Mouse (Mus musculus) left cerebral cortex, postnatal 36 days (tissue): ENCODE results near the gene Prkag2. TPM values are rescaled to one million over a fixed set of nuclear protein-coding genes. Genes with fewer than 3 reads are reported as not detected.
"Not testable (repeated sequence)": the region's sequence is repeated elsewhere in the genome, so short reads cannot be mapped to it uniquely, and the experiment has no call there.

Source experiments
- DNase-seq, 2 experiments: peaks; one replicate each; pipeline ENCODE4 v3.0.0; 2021 to 2022; ENCODE audit warnings: low spot score in 2 of 2, mixed read lengths in 1 of 2
- intact Hi-C: fragments of 180-260 bp; cut with DNase I; formaldehyde crosslinking; loops from one replicate; pipeline ENCODE4 v1.15.1; 2025
- total RNA-seq, 2 experiments: library from RNA; stranded (reverse); gene quantifications; 2 replicates each; pipeline ENCODE4 v1.2.3; 2021

Gene Prkag2
- total RNA-seq, 2 experiments from 2014 or later = 90.6 to 123 TPM

DNA sequence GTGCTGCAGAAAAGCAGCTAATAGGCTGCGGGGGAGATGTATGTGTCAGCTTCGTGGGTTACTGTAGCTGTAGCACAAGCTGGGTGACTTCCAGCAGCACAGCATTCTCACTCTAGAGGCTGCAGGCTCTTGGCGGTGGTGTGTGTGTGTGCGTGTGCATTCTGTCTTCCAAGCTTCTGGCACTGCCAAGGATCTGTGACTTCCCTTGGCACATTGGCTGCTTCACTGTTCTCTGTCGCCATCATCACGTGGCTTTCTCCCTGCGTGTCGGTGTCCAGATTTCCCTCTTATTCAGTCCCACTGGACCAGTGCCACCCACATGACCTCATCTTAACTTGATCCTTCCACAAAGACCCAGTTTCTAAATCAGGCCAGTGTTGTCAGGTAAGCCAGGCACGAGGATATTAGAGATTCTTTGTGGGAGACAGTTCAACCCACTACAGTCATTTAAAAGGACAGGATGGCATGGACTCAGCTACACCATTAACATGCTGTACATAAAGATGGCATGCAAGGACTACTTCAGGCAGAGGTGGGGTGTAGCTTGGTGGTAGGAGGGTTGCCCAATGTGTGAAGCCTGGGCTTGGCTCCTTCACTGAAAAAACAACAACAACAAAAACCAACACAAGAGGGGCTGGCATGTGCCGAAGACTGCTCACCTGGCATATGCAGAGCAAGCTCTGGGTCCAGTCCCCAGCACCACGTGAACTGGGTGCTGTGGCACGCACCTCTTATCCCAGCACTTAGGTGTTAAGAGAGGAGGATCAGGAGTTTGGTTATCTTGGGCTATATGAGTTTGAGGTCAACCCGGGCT is 239.6 kb downstream of the Prkag2 start:
- intact Hi-C loops = loop anchor here (5.0 kb wide), 1 partner anchor 46 kb away; no protein-coding TSS in a partner anchor
- DNase-seq = peak; percentile 73 to 74

DNA sequence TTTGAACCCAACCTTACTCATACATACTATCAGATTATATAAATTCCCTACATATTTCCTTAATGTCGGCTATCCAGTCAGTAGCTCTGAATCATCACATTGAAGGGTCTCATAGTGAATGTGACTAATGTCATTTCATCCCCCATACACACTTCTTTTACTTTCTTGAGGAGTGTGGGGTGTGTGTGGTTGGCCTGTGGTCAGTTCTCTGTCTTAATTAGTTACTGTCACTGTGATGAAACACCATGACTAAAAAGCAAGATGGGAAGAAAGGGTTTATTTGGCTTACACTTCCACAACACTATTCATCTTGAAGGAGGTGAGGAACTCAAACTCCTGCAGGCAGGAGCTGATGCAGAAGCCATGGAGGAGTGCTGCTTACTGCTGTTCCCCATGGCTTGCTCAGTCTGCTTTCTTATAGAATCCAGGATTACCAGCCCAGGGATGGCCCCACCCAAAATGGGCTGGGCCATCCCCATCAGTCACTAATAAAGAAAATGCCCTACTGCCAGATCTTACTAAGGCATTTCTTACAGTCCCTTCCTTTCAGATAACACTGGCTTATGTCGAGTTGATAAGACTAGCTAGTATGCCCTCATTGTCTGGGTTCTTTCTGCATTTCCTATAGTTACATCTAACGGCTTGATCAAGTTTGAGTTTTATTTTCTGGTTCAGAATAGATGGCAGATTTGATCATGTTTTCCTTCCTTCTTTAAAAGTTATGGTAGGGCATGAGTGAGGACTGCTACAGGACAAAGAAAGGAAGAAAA is 240.5 kb downstream of the Prkag2 start:
- intact Hi-C loops = loop anchor here (5.0 kb wide), 1 partner anchor 47 kb away; no protein-coding TSS in a partner anchor
- DNase-seq = no peak

DNA sequence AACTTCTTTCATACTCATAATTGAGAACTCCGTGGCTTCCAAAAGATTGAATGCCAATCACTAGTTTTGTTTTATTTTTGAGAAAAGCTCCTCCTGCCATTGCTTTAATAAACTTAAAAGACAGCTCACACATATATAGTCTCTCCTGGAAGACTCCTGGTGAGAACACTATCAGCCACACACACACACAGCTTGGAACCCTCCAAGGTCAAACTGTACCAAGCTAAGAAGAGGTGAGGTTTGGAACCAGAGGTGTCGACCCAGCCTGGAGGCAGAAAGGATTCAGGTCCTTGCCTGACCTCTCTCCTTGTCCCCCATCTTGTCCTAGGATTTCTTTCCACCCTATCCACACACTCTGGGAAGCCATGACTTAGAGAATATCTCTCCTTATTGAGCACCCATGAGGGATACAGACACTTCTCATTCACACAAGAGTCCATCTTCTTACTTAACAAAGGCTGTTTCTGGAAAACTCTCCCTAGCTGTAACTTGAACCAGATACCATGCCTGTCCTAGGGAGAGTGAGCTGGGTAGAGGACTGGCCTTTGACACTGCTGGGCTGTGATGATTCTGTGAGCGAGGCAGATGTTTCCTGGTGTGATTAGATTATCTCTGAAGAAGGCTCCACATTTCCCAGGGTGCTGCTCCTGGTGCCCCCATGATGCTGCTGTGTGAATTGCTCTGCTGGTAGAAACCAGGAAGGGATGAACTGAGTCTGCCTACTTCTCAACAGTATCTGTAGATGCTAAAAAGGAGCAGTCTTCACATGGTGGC is 245.4 kb downstream of the Prkag2 start:
- DNase-seq = no peak
- intact Hi-C loops = no loop called here

DNA sequence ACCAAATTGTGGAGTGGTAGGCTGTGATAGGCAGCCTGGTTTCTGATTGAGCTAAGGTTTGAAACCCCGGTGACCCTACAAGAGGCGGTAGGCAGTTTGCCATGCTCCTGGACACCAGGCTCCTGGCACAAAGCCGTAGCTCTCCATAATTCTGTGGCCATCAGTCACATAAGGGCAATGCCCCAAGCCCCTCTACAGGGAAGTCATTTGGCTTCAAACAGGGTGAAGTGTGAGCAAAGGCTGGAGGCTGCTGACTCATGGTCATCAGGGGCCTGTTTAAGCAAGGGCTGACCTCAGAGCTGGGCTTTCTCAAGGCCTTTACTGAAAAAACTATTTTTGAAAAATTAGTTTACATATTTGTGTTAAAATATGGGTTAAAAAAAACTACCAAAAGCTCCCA is 246.2 kb downstream of the Prkag2 start:
- DNase-seq = no peak
- intact Hi-C loops = no loop called here

DNA sequence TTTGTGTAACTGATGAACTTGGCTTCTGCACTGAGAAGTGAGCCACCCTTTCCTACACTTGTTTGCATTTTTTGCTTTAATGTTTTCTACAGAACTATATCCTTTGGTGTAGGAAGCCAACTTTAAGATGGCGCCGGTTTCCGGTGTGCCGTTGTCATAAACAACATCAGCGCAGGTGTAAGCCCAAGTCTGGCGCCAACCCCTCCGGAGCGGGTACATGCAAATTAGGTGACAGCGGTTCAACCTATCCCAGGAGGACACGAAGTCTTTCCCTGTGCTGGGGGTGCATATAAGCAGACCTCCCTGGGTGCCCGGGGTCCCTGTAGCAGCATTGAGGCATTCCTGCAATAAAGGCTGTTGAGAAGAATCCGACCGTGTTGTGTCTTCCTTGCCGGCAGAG is 252.2 kb downstream of the Prkag2 start:
- intact Hi-C loops, DNase-seq: not testable (repeated sequence)

DNA sequence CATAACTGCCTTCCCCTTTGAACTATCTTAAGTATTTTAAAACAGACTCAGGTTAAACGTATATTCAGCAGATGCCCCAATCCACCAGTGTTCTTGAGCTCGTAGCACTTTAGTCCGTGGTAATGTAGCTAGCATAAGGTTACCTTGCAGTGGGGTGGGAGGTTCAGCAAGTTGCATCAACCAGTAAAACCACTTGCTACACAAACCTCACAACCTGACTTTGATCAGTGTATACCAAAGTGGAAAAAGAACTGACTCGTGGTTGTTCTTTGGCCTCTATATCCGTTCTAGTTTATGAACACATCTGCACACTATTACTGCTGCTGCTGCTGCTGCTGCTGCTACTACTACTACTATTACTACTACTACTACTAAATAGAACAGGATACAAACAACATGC is 256.6 kb downstream of the Prkag2 start:
- no peak for DNase-seq
- intact Hi-C loops = loop anchor here (1.0 to 5.0 kb wide), 3 partner anchors 62 to 159 kb away; partner anchors contain the start of gene Nub1

DNA sequence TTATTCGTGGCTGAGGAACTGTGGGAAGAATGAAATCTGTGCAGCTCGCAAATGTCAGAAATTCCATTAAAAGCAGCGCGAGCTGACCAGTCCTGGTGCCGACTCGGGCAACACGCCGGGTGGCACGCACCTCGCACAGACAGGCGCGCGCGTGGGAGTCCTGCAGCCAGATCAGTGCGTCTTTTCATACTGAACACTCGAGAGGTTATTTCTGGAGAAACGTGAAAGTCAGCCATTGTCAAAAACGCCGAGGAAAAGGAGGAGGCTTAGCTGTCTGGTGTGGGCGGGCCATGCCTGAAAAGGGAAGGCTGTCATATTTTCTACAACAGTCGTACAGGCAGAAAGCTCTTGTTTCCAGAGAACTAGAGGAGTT is 257.4 kb downstream of the Prkag2 start:
- intact Hi-C loops = loop anchor here (1.0 to 5.0 kb wide), 3 partner anchors 61 to 158 kb away; partner anchors contain the start of gene Nub1
- peak in 1 of 2 experiments; percentile 92 for DNase-seq

DNA sequence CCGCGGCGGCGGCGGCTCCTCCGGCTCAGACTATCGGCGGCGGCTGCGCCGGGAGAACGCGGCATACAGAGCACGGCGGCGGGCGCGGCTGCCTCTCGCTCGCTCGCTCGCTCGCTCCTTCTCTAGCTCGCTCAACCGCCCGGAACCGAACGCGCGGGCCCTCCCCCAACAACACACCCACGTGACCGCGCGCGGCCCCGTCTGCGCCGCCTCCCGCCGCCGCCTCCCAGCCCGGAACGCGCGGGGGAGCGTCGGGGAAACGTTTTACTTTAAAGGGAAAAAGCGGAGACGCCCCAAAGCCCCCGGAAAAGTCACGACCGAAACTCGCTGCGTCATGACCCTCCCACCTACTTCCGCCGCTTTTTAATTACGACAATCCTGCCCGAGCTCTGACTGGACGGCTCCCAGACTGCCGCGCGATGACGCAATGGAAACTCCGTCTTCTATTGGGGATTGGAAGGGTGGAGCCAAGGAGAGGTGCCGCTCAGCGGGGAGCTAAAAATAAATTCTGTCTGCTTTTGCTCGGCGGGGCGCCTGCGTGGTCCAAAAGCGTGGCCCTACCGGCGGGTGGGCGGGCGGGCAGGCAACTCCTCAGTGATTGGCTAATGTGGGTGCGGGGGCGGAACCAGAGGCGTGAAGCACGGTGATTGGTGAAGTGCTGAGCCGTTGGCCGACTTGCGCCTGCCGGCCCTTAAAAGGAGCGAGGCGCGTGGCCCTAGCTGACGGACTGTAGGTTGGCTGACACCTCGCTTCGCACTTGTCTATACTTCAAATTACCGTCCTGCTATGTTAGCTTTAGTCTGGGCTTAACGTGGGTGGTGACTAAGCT is 258.0 kb downstream of the Prkag2 start, which contains the start of gene Rheb:
Gene Rheb, minus strand, starts transcription at position 351 of the 829 bp plus-strand sequence.
- peak; percentile 98 to 99 for DNase-seq
- intact Hi-C loops = loop anchor here (1.0 to 5.0 kb wide), 4 partner anchors 60 to 157 kb away; partner anchors contain the start of gene Nub1

DNA sequence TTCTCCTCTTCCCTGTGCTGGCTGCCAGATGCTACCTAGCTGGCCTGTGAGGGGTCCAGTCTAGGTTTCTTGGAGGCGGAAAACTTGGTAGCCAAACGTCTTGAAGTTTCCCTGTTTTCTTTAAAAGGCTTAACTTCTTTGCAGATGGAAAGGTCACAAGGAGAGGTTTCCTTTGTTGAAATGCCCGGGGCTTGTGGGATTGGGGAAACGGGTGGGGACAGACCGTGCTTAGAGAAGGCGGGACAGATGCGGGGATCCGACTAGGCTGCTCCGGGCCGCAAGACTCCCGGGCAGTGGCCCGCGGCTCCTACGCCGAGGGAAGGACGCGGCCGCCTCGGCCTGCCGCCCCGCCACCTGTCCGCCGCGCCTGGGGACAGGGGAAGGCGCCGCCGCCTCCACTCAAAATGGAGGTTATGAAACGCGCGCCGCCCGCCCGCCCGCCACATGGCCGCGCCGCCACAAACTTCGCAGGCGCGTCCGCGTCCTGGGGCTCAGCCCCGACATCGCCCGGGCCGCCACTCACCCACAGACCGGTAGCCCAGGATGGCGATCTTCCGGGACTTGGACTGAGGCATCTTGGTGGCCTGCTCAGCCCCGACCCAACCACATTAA is 258.7 kb downstream of the Prkag2 start:
- intact Hi-C loops = loop anchor here (1.0 to 5.0 kb wide), 3 partner anchors 59 to 146 kb away; no protein-coding TSS in a partner anchor
- no peak for DNase-seq

DNA sequence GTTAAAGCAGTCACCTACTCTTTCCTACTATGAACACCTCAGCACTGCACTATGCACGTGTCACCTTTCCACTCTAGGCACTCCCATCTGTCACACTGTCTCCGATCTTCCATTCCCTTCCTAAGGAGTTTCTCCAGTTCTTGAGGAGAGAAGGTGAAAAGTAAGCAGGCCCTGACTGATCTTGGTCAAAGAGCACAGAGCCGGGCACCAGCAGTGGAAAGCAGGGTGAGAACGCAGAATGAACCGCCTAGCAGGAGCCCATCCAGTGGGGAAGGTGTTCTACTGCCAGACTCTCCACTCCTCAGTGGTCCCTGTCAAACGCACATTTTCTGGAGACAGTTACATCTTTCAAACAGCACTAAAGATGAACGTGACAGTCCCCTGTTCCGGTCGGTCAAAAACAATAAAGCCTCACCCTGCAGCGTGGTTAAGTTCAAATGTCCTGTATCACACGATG is 259.4 kb downstream of the Prkag2 start:
- intact Hi-C loops = loop anchor here (5.0 kb wide), 2 partner anchors 59 to 146 kb away; no protein-coding TSS in a partner anchor
- DNase-seq = no peak

DNA sequence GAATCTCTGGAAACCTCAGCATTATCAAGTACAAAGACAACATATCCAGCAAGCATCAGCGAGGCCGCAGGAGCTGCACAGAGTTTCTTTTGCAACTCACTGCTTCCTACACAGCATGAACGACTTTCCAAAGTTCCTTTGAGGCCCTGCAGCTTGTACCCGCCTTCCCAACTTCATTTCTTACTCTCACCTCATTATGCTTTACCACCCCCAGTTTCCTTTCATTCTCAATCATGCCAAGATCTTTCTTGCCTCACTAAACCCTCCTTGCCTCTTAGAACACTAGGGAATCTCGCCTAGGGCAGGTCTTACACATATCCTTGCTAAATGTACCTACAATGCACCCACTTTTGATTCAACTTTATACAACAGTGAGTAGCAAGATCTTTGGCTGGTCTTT is 266.0 kb downstream of the Prkag2 start:
- intact Hi-C loops = no loop called here

DNA sequence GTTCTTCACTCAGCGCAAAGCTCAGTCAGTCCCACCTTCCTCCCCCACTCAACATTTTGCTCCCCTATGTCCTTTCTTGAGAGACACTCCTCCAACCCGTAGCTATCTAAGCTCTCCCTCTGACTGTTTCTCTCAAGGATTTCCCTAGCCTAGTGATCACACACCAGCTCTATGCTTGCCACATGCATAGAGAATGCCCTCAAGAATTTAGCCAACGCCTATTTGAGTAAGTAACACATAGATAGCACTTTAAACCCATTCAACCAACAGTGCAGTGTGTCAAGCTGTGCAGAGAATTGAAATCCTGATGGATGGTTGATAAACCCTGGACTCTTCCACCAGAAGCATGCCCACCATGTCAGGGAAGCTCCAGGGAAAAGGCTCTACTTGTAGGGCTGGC is 268.5 kb downstream of the Prkag2 start:
- intact Hi-C loops = no loop called here
- DNase-seq = no peak

More for the DNA sequence above, 266.0 kb downstream of the Prkag2 start:
- DNase-seq = peak in 1 of 2 experiments; percentile 8

DNA sequence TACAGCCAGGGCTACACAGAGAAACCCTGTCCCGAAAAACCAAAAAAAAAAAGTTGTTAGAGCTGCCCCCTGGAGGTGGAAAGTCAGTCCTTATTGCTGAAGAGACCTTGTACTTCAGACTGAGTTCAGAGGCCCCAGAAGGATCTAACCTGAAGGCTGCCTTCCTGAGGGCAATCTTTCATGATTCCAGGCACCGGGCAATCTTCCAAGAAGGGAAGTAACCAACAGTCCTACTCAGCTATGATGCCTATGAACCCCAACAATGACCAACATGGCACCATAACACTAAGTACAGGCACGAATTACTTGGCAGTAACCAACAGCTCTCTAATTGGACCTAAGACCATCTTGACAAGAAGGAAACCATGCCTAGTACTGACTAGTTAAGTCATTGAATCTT is 272.0 kb downstream of the Prkag2 start:
- no peak for DNase-seq
- intact Hi-C loops = no loop called here

DNA sequence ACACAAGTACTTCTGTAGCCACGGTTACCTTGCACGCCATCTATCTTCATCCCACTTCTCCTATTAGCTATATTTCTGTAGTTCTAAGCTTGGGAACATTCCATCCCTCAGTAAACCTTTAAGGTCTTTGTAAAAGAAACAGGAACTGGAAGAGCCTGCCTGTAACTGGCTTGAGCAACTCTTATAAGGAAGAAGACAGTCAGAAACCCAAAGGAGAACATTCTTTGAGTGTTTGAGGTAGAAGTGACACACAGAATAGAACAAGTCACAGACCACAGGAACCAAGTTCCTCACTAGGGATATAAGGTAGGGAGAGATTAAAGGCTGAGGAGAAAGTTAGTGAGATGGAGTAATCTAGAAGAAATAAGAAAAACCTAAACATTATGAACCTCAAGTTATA is 273.3 kb downstream of the Prkag2 start:
- intact Hi-C loops = no loop called here
- no peak for DNase-seq

DNA sequence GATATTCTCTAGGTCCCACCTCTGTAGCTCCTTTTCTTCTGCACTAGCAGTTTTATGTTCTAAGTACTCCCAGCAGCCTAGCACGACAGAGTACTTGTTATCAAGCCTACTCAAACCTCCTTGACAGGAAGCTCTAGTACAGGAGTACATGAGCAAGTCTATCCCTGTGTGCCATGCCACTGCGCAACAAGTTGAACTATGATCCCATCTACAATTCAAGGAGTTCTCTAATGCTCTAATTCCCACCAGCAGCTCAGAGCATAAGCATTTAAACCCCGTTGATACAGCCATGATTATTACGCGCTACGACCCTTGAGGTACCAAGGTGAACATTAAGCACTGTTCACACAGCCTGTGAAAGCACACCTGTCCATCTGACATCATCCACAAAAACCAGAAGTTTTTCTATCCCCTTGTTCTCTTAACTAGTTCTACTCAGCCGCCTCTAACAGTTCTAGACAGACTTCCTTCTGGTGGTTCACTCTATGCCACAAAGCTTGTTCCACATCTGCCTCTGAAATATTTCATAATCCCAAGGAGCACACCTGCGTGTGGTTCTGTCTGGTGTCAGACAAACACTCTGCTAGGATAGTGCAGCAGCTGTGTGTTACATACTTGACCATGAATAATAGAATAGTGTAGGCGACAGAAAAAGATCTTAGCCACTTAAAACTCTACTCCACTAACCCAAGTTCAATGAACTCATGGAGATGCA is 274.2 kb downstream of the Prkag2 start:
- no peak for DNase-seq
- intact Hi-C loops = no loop called here

DNA sequence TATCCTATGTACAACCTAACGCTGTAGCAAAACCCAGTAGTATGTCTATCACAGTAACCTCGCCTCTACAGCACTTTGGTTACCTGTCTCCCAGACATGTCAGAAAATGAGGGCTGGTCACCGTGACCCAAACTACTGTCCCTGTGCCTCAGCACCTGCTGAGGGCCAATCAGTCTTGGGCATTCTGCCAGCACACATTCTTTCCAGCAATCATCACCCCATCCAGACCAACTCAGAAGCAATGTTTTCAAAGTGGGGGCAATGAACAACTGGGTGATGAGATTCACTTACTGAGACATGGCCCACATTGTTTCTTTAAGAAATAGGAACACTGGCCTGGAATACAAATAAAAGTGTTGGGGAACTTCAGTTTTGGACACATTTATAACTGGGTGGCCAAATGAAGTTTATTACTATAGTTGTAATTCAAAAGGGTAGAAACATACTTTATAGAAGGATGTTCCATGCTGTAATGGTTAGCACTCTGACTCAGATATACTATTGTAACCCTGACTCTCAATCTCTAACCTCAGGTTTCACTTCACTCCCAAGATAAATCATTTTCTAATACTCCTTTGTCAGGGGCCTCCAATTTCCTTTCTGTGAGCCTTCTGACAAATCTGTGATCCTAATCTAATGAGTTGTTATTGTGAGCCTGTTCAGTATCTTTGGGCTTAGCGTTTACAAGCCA is 274.9 kb downstream of the Prkag2 start:
- intact Hi-C loops = no loop called here
- no peak for DNase-seq

DNA sequence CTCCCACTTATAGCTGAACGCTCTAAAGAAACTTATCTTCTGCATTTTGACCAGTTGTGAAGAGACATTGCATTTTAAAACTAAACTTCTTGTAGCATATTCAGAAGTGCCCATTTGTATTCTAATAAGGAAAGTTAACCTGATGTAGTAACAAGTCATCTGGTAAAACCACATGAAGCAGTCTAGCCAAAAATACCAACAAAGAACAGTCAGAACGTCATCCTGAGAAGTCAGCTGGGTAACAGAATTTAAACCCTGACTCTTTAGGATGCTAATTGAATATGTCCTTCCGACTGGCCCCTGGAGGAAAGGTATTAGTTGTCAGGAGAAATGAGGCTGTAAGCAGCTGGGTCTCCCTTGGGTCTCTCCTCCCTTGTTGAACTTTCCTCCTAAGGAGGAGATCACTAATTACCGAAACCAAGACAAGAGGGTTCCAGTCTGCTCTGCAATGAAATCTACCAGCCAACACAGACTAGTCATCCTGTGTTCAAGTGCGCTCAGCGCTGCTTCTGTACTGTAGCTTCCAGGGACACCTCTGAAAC is 276.5 kb downstream of the Prkag2 start:
- no peak for DNase-seq
- intact Hi-C loops = no loop called here
